Mouse (Mus musculus): ENCODE measurements around the gene Acaa1a.

The Acaa1a gene

GRCm38 (mm10) chr9:119339558-119340211, at the start of gene Acaa1a:
Gene Acaa1a (plus strand): TSS chr9:119339676.
- ATAC-seq (ENCODE audit: insufficient number of reproducible peaks, low FRiP score, low TSS enrichment) = no peak

- ATAC-seq (ENCODE audit: insufficient number of reproducible peaks, low FRiP score, low TSS enrichment) = no peak
These were observed 48.7 kb upstream of the Acaa1a start for GRCm38 (mm10) chr9:119290791-119291190.

GRCm38 (mm10) chr9:119297696-119298095, 41.8 kb upstream of the Acaa1a start:
- ATAC-seq (ENCODE audit: insufficient number of reproducible peaks, low FRiP score, low TSS enrichment) = no peak

GRCm38 (mm10) chr9:119298563-119298962, 40.9 kb upstream of the Acaa1a start:
- ATAC-seq (ENCODE audit: insufficient number of reproducible peaks, low FRiP score, low TSS enrichment) = no peak

GRCm38 (mm10) chr9:119305863-119306262, 33.6 kb upstream of the Acaa1a start:
- ATAC-seq (ENCODE audit: insufficient number of reproducible peaks, low FRiP score, low TSS enrichment) = no peak

GRCm38 (mm10) chr9:119309067-119309466, 30.4 kb upstream of the Acaa1a start:
- ATAC-seq (ENCODE audit: insufficient number of reproducible peaks, low FRiP score, low TSS enrichment) = no peak

- peak; percentile 40; the same call in 1 of the 2 replicates for ATAC-seq (ENCODE audit: insufficient number of reproducible peaks, low FRiP score, low TSS enrichment)
These were observed 26.4 kb upstream of the Acaa1a start for GRCm38 (mm10) chr9:119313096-119313495.

- no peak for ATAC-seq (ENCODE audit: insufficient number of reproducible peaks, low FRiP score, low TSS enrichment)
These were observed 20.6 kb upstream of the Acaa1a start for GRCm38 (mm10) chr9:119318891-119319290.

GRCm38 (mm10) chr9:119320446-119320845, 19.0 kb upstream of the Acaa1a start:
- ATAC-seq (ENCODE audit: insufficient number of reproducible peaks, low FRiP score, low TSS enrichment) = no peak

GRCm38 (mm10) chr9:119320946-119321345, 18.5 kb upstream of the Acaa1a start:
- no peak for ATAC-seq (ENCODE audit: insufficient number of reproducible peaks, low FRiP score, low TSS enrichment)

GRCm38 (mm10) chr9:119321392-119322229, 17.9 kb upstream of the Acaa1a start:
- peak; percentile 20 for ATAC-seq (ENCODE audit: insufficient number of reproducible peaks, low FRiP score, low TSS enrichment)

- peak; percentile 97 for ATAC-seq (ENCODE audit: insufficient number of reproducible peaks, low FRiP score, low TSS enrichment)
These were observed 16.9 kb upstream of the Acaa1a start, which contains the start of gene Oxsr1 for GRCm38 (mm10) chr9:119322289-119323259. Gene Oxsr1 (minus strand): TSS chr9:119322427.

GRCm38 (mm10) chr9:119323260-119323645, 16.2 kb upstream of the Acaa1a start:
- ATAC-seq (ENCODE audit: insufficient number of reproducible peaks, low FRiP score, low TSS enrichment) = no peak

- ATAC-seq (ENCODE audit: insufficient number of reproducible peaks, low FRiP score, low TSS enrichment) = no peak
These were observed 15.3 kb upstream of the Acaa1a start for GRCm38 (mm10) chr9:119324130-119324529.

- ATAC-seq (ENCODE audit: insufficient number of reproducible peaks, low FRiP score, low TSS enrichment) = no peak
These were observed 11.0 kb upstream of the Acaa1a start for GRCm38 (mm10) chr9:119328488-119328887.

- ATAC-seq (ENCODE audit: insufficient number of reproducible peaks, low FRiP score, low TSS enrichment) = no peak
These were observed 9.1 kb upstream of the Acaa1a start for GRCm38 (mm10) chr9:119330186-119330963.

- 0 out of 2 replicates have a peak, but pooled peaks have one; percentile 23 for ATAC-seq (ENCODE audit: insufficient number of reproducible peaks, low FRiP score, low TSS enrichment)
These were observed 5.2 kb upstream of the Acaa1a start for GRCm38 (mm10) chr9:119334324-119334723.

- ATAC-seq (ENCODE audit: insufficient number of reproducible peaks, low FRiP score, low TSS enrichment) = no peak
These were observed 4.6 kb upstream of the Acaa1a start for GRCm38 (mm10) chr9:119334834-119335233.

- ATAC-seq (ENCODE audit: insufficient number of reproducible peaks, low FRiP score, low TSS enrichment) = 0 out of 2 replicates have a peak, but pooled peaks have one; percentile 70
These were observed 3.9 kb upstream of the Acaa1a start for GRCm38 (mm10) chr9:119335571-119335970.

- ATAC-seq (ENCODE audit: insufficient number of reproducible peaks, low FRiP score, low TSS enrichment) = no peak
These were observed 1.6 kb upstream of the Acaa1a start for GRCm38 (mm10) chr9:119337842-119338241.

All from cerebellum, adult (tissue).